Mouse (Mus musculus) spleen, adult 2 months (tissue): ENCODE measurements around the gene Gab2.

Source experiments
- CTCF ChIP-seq: fragments of 200-500 bp; IDR thresholded peaks from 2 replicates; pipeline ENCODE4 v1.5.1; 2011; ENCODE audit warnings: mild to moderate bottlenecking, inconsistent platforms; ENCODE audit not compliant: insufficient read depth, insufficient read length, insufficient replicate concordance; ENCODE audit errors: extremely low read depth
- POLR2A ChIP-seq: fragments of 200-500 bp; IDR thresholded peaks from 2 replicates; pipeline ENCODE4 v1.6.1; 2011; ENCODE audit warnings: low read depth, low read length, inconsistent platforms

DNA sequence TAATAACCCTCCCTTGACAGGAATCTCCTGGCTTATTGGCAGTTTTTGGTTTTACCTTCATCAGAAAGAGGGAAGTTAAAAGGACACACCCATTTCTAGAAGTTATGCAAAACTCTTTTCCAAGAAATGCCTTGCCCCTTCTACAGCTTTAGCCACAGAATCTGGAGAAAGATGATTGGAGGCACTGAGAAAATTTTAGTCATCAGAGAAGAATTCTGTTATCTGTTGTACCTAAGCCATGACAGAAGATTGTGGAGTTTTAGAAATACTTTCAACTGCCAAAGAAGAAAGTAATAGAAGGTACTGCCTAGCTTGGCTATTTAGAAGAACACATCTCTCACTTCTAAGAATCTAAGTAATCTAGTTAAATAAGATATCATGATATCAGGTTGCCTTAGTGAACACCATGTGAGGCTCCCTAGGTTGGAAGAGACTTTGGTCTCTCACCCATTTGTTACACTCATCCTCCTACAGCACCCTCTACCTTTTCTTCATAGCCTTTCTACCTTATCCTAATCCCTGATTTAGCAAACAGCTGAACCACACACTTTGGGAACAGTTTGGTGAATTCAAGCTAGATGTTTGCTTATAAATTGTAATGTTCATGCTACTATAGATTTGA lies 128.8 kb downstream of the Gab2 start:
- TF ChIP-seq CTCF (no peak), POLR2A (no peak)
